In genomic region chr3:149603865-149604264, GRCm38 (mm10) we compare ENCODE assay signal across 14 mouse cellular contexts.
DNase-seq lines count a peak whose midpoint lies in the region; ATAC-seq and TF ChIP-seq lines count a peak whose summit lies in the region.
"Had no signal": no experiment of that assay in that cellular context is flagged by ENCODE, and none has a peak within 500 bp of the region (broad histone marks: within the 10 kb centered on the region; RNA-seq: fewer than 3 reads in every experiment).

No protein-coding gene starts in this region.

- 70% methylated on average over 5 of the region's 5 CpGs for WGBS in heart, embryonic 11.5 days (ENCODE audit: insufficient replicate concordance)

- in situ Hi-C loops in Patski (cut with MboI; ENCODE audit: low pct_unique_long_range_greater_than_20kb): no loop called here

- TF ChIP-seq CTCF in Patski (IDR thresholded peaks at IDR 0.05): no peak

- no peak for ATAC-seq in heart, embryonic 11.5 days (replicated peaks; ENCODE audit: insufficient number of reproducible peaks, low FRiP score, low TSS enrichment)
- no peak for ATAC-seq in Patski
- ATAC-seq: intestine, postnatal 0 days had no signal

- no peak overlapping the region for H3K4me2 ChIP-seq in heart, embryonic 11.5 days
- H3K4me2 ChIP-seq: embryonic facial prominence, embryonic 13.5 days; limb, embryonic 13.5 days had no signal

- DNase-seq in heart, postnatal 4 days: peak; percentile 7
- peak; percentile 7 for DNase-seq in CD4-positive helper T cell, adult 2 months (ENCODE audit: low read depth, low spot score)
- DNase-seq in Patski (ENCODE audit: low read depth, low spot score): peak; percentile 68
- peak; percentile 9 to 21 for DNase-seq in lung, postnatal 4 days
- no peak for DNase-seq in natural killer cell, adult 2 months (ENCODE audit: low spot score in 2 of 2)
- no peak for DNase-seq in thymus, adult 18-20 months
- DNase-seq: kidney, postnatal 25 days; layer of hippocampus, postnatal 36 days had no signal

- no peaks in the 10 kb centered on the region for H3K9me3 ChIP-seq in heart, embryonic 11.5 days (replicated peaks; ENCODE audit: control insufficient read depth, low read length)
- H3K9me3 ChIP-seq: embryonic facial prominence, embryonic 13.5 days; heart, embryonic 10.5 days; limb, embryonic 13.5 days had no signal

- H3K4me1 ChIP-seq in heart, embryonic 11.5 days (ENCODE audit: control insufficient read depth, insufficient read depth, low read length): no peaks in the 10 kb centered on the region
- H3K4me1 ChIP-seq: embryonic facial prominence, embryonic 13.5 days; heart, embryonic 10.5 days; limb, embryonic 13.5 days had no signal

- no peaks in the 10 kb centered on the region for H3K27me3 ChIP-seq in heart, embryonic 11.5 days (ENCODE audit: control insufficient read depth, insufficient read depth, low read length)
- no peaks in the 10 kb centered on the region for H3K27me3 ChIP-seq in Patski
- H3K27me3 ChIP-seq: embryonic facial prominence, embryonic 13.5 days; limb, embryonic 13.5 days had no signal

- H3K9ac ChIP-seq in heart, embryonic 11.5 days (ENCODE audit: low read depth, low read length): no peak overlapping the region
- H3K9ac ChIP-seq: embryonic facial prominence, embryonic 13.5 days; limb, embryonic 13.5 days had no signal

- CTCF ChIA-PET in Patski (lab: Charles Lee): no interaction called here

- H3K36me3 ChIP-seq in heart, embryonic 11.5 days (ENCODE audit: control insufficient read depth, insufficient read depth, low read length): no peaks in the 10 kb centered on the region
- H3K36me3 ChIP-seq: embryonic facial prominence, embryonic 13.5 days; heart, embryonic 10.5 days; limb, embryonic 13.5 days had no signal

- POLR2A ChIA-PET in Patski (lab: Charles Lee): no interaction called here

- no peak overlapping the region for H3K4me3 ChIP-seq in heart, embryonic 11.5 days (ENCODE audit: low read depth, low read length)
- H3K4me3 ChIP-seq: embryonic facial prominence, embryonic 13.5 days; heart, embryonic 10.5 days; limb, embryonic 13.5 days had no signal

- no peak overlapping the region for H3K27ac ChIP-seq in heart, embryonic 11.5 days (ENCODE audit: low read depth, low read length)
- H3K27ac ChIP-seq: embryonic facial prominence, embryonic 13.5 days; heart, embryonic 10.5 days; limb, embryonic 13.5 days; macrophage had no signal

Comparison
In these comparisons a context has a peak if more than half of its experiments do, and no peak if none do; other contexts are left out.
1. DNase-seq: peak in heart, postnatal 4 days (single experiment), CD4-positive helper T cell, adult 2 months (single experiment), Patski (single experiment) and lung, postnatal 4 days (2 of 2); none in natural killer cell, adult 2 months (0 of 2) and thymus, adult 18-20 months (0 of 2).